Mouse (Mus musculus) heart, postnatal 25 days (tissue): Measurements from ENCODE around the gene Haus6. TPM values are rescaled to one million over a fixed set of nuclear protein-coding genes. Genes with fewer than 3 reads are reported as not detected.
"Not testable (repeated sequence)": the region's sequence is repeated elsewhere in the genome, so short reads cannot be mapped to it uniquely, and the experiment has no call there.

ENCODE experiments used
- DNase-seq: peaks from one replicate; pipeline ENCODE4 v3.0.0; 2022; ENCODE audit warnings: low spot score
- intact Hi-C: fragments of 180-260 bp; cut with DNase I; formaldehyde crosslinking; loops from one replicate; pipeline ENCODE4 v1.15.1; 2025
- total RNA-seq, 2 experiments: library from RNA; stranded (reverse); gene quantifications; 2 replicates each; pipeline ENCODE4 v1.2.3; 2021

Gene Haus6
- 1 to 10 TPM; 3.8 to 4.2 TPM for total RNA-seq

DNA sequence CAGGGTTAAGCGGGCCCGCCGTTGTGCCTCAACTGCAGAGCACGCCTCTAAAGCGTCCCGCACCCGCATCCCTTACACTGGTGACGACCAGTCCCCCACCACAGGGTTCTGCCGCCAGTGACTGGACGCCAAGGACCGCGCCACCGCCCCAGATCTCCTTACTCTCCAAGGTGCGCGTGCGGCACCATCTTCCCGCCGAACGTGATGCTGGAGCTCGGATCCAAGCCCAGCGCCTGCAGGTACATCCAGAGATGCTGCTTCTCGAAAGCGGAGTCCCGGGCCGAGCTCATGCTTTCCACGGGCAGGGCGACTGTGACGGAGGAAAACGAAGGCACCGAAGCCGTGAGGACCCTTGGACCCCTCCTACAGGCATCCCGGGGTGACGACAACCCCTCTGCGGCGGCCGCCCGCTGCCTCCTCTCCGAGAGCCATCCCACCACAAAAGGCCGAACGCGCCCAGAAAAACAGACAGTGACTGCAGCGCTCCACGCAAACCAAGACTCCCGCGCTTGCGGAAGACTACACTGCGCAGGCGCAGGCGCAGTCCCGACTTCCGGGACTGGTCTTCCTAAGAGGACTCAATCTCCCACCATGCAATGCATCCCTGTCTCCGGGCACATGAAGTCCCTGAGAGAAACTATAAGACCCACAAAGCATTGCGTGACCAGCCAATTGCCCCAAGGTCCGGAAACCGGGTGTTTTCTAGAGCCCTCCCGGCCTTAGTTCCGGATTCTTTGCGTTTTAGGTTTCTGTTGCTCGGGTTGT is at the start of gene Haus6:
Gene Haus6, minus strand, starts transcription at position 532 of the 765 bp plus-strand sequence.
- intact Hi-C loops = loop anchor here (2.0 kb wide), 1 partner anchor 33 kb away; no protein-coding TSS in a partner anchor
- peak; percentile 88 for DNase-seq

DNA sequence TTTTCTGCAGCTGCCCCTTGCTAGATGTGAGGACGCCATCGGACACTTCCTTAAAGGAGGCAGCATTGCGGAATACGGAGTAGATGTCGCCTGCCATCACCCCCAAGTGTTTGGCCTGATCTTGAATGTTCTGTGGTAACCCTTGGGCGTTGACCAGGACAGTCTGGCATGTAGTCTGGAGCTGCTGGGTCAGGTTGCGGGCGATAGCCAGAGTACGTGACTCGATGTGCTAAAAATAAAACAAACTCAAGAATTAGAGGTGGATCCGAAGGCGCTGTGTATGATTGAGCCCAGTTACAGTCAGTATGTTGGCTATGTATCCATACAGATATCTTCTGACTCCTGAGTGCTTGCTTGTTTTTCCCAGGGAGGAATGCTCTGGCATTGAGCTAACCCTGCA is 45.3 kb upstream of the Haus6 start:
- intact Hi-C loops = loop anchor here (5.0 kb wide), 1 partner anchor 35 kb away; no protein-coding TSS in a partner anchor
- DNase-seq = peak; percentile 16

DNA sequence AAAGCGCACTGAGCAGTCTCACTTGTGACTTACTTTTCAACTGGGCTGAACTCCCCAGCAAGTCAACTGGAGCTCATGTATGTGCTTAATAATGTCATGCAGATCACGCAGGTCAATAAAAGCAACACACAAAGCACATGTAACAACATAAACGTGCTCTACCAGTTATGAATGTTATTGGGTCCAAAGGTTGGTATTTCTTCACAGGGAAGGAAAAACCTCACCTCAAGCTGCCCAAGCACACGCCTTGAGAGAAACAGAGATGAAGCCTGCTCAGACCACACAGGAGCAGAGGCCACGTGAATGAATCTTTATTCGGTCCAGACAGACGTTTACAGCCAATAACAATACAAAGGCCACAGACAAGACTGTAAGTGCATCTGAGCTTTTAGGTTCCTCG is 44.6 kb upstream of the Haus6 start:
- intact Hi-C loops = loop anchor here (5.0 kb wide), 1 partner anchor 34 kb away; no protein-coding TSS in a partner anchor
- DNase-seq = not testable (repeated sequence)

DNA sequence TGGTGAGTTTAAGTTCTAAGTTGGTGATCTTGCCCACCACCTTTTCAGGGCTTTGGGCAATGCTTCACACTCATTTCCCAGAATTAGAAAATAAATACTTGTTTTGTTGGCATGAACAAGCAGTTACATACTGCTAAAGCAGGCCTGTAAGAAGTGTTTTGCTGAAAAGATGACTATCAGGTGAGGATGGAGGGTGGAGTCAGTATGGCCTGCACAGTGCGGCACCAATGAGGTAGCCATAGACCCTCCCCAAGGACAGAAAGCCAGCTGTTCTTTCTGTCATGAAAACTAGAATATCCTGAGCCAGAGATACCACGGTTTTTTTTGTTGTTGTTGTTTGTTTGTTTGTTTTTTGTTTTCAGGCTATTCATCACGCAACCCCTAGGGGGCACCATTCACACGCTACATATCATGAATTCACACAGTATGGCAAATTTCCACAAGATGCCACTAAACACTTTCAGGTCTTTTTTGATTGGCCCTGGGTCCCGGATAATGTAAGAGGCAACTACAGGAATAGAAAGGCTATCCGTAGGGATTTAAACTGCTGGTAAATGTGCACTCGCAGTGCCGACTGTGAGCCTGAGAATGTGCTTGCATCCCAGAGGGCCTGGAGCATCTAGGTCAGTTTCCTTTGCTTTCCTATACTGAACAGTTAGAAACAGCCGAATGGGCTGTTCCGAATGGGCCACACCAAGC is 40.0 kb upstream of the Haus6 start:
- DNase-seq = no peak
- intact Hi-C loops = loop anchor here (1.0 kb wide), 1 partner anchor 41 kb away; no protein-coding TSS in a partner anchor

DNA sequence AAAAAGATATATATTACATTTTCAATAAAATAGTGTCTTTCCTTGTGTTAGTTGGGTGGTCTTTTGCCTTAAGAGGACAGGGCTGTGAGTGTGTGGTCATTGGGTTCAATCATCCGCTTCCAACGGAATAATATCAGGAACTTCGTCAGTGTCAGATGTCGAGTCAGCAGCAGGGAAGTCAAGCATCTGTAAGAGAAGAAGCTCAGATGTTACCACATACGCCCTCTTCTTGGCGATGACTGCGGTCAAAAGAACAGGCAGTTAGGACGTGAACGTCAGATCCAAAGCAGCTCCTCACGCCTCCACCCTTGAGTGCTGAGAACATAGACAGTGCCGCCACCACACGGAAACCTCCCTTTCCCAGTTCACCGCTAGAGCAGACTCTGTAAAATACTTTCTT is 36.5 kb upstream of the Haus6 start:
- DNase-seq, intact Hi-C loops: not testable (repeated sequence)

DNA sequence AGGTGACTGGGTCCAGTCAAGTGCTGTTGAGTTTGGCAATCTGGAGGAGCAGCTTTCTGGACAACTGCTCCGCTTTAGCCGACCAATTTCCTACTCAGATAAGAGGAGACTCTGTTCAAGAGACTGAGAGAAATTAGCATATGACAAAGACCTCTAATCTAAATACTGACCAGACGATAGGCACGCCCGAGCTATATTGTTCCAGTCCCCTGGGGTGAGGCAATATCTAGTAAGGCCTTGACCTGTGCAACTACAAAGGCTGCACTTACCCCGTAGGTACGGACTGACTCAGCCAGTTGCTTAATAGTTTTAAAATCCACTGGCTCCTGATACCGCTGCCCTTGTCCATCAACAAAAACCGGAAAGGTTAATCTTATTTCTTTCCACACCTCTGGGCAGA is 25.7 kb upstream of the Haus6 start:
- DNase-seq, intact Hi-C loops: not testable (repeated sequence)

DNA sequence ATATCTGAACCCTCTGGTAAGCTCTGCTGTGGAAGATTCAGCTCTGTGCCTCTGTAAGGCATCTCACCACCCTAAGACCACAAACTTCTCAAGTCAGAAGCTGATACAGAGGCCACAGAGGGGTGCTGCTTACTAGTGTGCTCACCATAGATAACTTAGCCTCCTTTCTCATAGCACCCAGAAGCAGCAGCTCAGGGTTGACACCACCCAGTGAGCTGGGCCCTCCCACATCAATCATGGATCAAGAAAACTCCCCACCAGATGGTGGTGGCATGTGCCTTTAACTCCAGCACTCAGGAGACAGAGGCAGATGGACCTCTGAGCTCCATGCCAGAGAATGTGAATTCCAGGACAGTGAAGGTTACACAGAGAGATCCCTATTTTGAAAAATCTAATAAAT is 23.0 kb upstream of the Haus6 start:
- intact Hi-C loops, DNase-seq: not testable (repeated sequence)

DNA sequence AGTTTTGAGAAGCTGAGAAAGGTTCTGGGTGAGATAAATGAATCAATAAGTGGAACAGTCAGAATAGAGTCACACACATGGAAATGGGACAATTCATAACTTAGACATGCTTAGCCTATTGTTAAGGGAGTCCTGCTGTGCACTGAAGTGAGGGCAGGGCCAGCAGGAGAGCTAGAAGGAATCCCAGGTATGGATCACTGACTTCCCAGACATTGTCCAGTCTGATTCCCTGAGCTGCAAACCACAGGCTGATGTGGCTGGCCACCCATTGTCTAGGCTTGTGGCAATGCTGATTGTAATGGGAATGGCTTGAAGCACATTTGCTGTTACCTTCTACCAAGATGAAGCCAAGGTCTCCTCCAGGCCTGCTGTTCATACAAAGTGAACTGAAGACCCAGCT is 22.5 kb upstream of the Haus6 start:
- DNase-seq, intact Hi-C loops: not testable (repeated sequence)

DNA sequence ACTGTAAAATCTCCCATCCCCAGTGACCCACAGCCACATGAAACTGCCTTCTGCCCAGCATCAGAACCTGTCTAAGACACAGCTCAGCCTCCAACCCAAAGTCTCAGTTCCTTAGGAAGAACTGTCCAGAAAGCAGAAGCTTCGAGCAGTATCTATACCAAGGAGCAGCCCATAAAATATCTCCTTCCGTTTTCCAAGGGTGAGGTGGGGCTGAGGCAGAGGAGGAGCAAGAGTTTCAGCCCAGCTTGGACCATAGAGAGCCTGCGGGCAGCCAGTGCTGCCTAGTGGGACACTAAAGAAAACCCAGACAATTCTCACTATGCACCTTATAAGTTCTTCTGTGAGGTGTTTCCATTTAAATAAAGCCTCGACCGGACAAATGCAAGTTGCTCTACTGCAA is 20.7 kb upstream of the Haus6 start:
- DNase-seq, intact Hi-C loops: not testable (repeated sequence)

DNA sequence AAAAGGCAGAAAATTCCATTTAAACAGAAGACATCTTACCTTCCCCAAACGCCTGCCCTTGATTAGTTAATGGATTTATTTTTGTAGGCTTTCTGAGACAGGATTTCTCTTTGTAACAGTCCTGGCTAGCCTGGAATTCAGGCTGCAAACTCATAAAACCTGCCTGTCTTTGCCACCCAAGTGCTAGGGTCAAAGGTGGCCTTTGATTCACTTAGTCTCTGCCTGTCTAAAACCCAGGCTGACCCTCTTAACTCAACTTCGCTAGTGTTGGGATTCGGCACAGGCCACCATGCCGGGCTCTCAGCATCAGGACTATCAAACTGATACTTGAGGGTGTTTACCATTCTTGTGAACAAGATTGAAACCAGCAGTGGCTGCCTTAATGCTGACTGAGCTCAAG is 20.0 kb upstream of the Haus6 start:
- intact Hi-C loops = no loop called here
- no peak for DNase-seq

DNA sequence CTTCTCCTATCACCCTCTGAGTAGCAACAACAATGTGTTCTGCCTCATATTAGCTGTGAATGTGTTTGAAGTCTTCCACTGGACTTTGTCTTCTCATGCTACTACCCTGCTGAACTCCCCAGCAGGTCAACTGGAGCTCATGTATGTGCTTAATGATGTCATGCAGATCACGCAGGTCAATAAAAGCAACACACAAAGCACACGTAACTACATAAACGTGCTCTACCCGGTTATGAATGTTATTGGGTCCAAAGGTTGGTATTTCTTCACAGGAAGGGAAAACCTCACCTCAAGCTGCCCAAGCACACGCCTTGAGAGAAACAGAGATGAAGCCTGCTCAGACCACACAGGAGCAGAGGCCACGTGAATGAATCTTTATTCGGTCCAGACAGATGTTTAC is 14.6 kb upstream of the Haus6 start:
- DNase-seq = not testable (repeated sequence)

DNA sequence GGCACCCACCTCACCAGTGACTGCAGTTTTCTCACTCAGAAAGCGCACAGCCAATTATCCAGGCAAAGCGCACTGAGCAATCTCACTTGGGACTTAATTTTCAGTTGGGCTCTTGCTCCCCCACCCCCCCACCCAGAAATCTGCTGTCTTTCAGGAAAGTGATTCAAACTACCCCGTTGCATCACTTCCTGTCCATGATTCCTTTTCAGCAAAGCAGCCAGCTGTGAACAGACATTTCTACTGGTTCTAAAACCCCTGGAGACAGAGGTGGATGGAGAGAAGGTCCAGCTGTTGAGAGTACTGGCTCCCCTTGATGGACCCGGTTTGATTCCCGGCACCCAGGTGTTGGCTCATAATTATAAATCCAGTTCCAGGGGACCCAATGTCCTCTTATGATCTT is 13.6 kb upstream of the Haus6 start:
- intact Hi-C loops = loop anchor here (10.0 kb wide), 1 partner anchor 69 kb away; no protein-coding TSS in a partner anchor

More for the DNA sequence above, 14.6 kb upstream of the Haus6 start:
- intact Hi-C loops = loop anchor here (10.0 kb wide), 1 partner anchor 68 kb away; no protein-coding TSS in a partner anchor

DNA sequence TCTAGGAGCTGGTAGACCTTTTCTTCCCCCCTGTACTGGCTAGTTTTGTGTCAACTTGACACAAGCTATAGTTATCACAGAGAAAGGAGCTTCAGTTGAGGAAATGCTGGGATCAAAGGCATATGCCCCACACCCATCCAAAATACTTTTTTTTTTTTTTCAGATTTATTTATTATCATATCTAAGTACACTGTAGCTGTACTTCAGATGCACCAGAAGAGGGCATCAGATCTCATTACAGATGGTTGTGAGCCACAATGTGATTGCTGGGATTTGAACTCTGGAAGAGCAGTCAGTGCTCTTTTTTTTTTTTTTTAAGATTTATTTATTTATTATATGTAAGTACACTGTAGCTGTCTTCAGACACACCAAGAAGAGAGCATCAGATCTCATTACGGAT is 10.7 kb upstream of the Haus6 start:
- DNase-seq = not testable (repeated sequence)
- intact Hi-C loops = loop anchor here (5.0 to 10.0 kb wide), 2 partner anchors 35 to 72 kb away; no protein-coding TSS in a partner anchor

More for the DNA sequence above, 13.6 kb upstream of the Haus6 start:
- no peak for DNase-seq

DNA sequence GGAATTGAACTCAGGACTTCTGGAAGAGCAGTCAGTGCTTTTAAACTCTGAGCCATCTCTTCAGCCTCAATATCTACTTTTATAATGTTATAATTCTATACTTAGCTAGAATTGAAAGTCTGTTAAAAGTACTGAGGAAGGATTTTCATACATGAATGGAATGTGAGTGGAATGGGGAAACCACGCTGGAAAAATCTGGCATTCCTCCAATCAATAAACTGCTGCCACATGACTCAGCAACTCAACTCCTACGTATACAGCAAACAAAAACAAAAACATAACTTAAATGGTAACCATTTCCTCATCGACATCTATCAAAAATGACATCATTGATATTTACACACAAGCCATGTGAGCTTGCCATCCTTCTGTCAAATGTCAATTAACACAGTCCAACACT is 10.3 kb upstream of the Haus6 start:
- intact Hi-C loops = loop anchor here (5.0 to 10.0 kb wide), 2 partner anchors 35 to 73 kb away; no protein-coding TSS in a partner anchor

DNA sequence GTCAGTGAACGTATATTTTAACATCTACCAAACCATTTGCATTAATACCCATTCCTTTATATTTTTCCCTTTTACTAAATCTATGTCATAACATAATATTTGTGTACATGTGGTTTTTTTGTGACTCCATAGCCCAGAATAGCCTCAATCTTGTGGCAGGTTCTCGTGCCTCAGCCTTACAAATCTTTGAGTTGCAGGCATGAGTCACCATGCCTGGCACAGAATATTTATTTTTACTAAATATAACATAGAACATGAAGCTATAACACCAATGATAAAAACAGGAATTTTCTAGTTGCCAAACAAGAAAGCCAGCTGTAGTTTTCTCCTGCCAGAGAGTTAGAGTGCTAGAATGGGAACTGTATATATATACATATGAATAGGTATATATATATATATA is 8.7 kb upstream of the Haus6 start:
- intact Hi-C loops = loop anchor here (5.0 to 10.0 kb wide), 2 partner anchors 37 to 74 kb away; no protein-coding TSS in a partner anchor
- DNase-seq = no peak

More for the DNA sequence above, 10.3 kb upstream of the Haus6 start:
- no peak for DNase-seq

DNA sequence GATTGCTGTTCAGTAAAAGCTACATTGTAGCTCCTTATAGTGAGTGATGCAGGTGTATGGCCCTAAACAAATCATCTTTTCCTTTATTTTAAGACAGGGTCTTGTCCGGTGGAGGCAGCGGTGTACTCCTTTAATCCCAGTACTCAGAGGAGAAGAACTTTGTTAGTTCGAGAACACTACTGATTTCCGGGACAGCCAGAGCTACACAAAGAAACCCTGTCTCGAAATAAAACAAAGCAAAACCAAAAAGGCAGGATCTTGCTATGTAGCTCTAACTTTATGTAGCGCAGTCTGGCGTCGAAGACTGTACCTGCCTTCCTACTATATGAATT is 400 bp upstream of the Haus6 start:
- intact Hi-C loops = no loop called here
- no peak for DNase-seq

DNA sequence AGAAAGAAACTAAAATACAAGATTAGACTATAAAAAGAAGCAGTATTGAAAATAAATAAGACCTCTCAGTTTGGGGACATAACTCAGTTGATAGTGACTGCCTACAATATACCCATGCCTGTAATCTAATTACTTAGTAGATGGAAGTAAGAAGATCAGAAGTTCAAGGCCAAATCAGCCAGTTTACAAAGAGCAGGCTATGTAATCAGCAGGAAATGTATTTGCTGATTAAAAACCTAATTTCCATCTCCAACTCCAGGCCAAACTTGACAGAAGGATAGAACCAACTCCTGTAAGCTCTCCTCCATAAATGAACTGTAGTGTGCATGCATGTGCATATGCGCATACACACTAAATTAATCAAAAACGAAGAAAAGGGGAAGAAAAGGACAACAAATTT is 20.6 kb downstream of the Haus6 start:
- intact Hi-C loops = loop anchor here (1.0 kb wide), 1 partner anchor 12 kb away; no protein-coding TSS in a partner anchor
- no peak for DNase-seq

DNA sequence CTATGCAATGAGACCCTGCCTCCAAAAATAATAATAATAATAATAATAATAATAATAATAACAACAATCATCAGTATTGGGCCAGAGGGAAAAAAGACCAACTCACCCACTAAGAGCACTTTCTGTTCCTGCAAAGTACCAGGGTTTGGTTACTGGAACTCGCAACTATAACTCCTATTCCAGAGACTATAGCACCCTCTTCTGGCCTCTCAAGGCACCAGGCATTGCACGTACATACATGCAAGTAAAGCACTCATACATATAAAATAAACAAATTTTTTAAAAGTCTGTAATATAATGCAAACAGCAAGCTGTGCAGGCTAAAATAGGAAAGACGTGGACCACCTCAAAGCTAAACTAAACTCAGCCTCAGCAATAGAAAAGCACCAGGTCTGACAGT is 23.6 kb downstream of the Haus6 start:
- DNase-seq = no peak
- intact Hi-C loops = no loop called here

DNA sequence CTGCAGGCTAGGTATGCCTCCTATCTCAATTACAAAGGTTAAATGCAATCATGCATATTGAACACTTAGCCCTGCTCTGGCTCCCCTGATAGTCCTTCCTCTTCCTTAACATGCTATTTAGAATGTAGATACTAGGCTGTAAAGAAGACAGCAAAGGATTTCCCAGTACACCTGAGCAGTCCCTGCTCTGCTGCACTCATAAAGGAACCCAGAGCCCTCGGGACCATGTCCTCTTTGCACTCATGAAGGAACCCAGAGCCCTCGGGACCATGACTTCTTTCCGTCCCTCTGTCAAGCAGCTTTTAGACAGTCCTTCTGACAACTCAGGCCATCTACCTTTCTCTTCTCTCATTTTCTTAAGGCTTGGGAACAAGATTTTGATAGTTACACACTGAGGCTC is 31.3 kb downstream of the Haus6 start:
- intact Hi-C loops = no loop called here

DNA sequence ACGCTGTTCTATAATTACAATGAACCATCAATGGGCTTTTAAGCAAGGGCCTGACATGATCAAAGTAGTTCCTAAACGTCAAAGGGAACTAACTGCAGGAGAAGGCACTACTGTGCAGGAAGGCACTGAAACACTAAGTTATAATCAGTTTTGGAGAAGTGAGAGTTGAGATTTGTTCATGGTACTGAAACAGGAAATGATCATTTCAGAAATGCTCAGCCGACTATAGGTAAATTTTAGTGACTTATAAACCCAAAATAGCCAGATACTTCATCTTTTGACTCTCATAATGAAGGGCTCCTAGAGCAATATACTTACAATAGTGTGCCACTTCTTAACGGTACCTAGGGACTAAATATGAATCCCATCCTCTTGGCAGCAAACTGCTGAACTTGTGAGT is 31.8 kb downstream of the Haus6 start:
- no peak for DNase-seq
- intact Hi-C loops = no loop called here

More for the DNA sequence above, 31.3 kb downstream of the Haus6 start:
- no peak for DNase-seq
